Mouse (Mus musculus) liver, adult 2 months (tissue): ENCODE results near the gene Wipi2. TPM values are rescaled to one million over a fixed set of nuclear protein-coding genes. Genes with fewer than 3 reads are reported as not detected.
A peak's percentile ranks its signal among the peaks of the same experiment; 100 is the strongest.

Source experiments
- DNase-seq: peaks from one replicate; pipeline ENCODE4 v3.0.0-alpha.2; 2011; ENCODE audit warnings: low read depth, low spot score; ENCODE audit errors: extremely low read depth
- H3K27ac ChIP-seq: fragments of 200-500 bp; replicated peaks from 2 replicates; pipeline ENCODE4 v1.5.1; 2012; ENCODE audit warnings: low read depth, mild to moderate bottlenecking, control low read depth, inconsistent platforms, low read length; ENCODE audit not compliant: insufficient read depth
- H3K27me3 ChIP-seq: fragments of 200-500 bp; 2 replicates; pipeline ENCODE4 v1.6.1; 2012; ENCODE audit warnings: mild to moderate bottlenecking, moderate library complexity, low read length, inconsistent platforms; ENCODE audit not compliant: control insufficient read depth, insufficient read depth
- H3K36me3 ChIP-seq: fragments of 200-500 bp; 2 replicates; pipeline ENCODE4 v1.6.1; 2012; ENCODE audit warnings: low read length, inconsistent platforms; ENCODE audit not compliant: control insufficient read depth, insufficient read depth
- H3K4me1 ChIP-seq: fragments of 200-500 bp; 2 replicates; pipeline ENCODE4 v1.6.1; 2011; ENCODE audit warnings: low read length; ENCODE audit not compliant: control insufficient read depth, insufficient read depth
- H3K4me3 ChIP-seq: fragments of 200-500 bp; 2 replicates; pipeline ENCODE4 v1.5.1; 2011; ENCODE audit warnings: low read depth, mild to moderate bottlenecking, control low read depth, low read length, moderate library complexity; ENCODE audit not compliant: insufficient read depth
- H3K79me2 ChIP-seq: fragments of 200-500 bp; 2 replicates; pipeline ENCODE4 v1.6.1; 2012; ENCODE audit warnings: inconsistent platforms, mild to moderate bottlenecking, low read length, moderate library complexity; ENCODE audit not compliant: control insufficient read depth, insufficient read depth
- H3K9ac ChIP-seq: fragments of 200-500 bp; 2 replicates; pipeline ENCODE4 v1.6.1; 2012; ENCODE audit warnings: low read depth, mild to moderate bottlenecking, control low read depth, inconsistent platforms, low read length
- CTCF ChIP-seq: fragments of 200-500 bp; IDR thresholded peaks from 2 replicates; pipeline ENCODE4 v1.5.1; 2011; ENCODE audit warnings: low read depth, low read length, control low read depth
- POLR2A ChIP-seq: fragments of 200-500 bp; IDR thresholded peaks from 2 replicates; pipeline ENCODE4 v1.6.1; 2011; ENCODE audit warnings: low read length, control low read depth; ENCODE audit not compliant: insufficient read depth; ENCODE audit errors: extremely low read depth
- WGBS: fragments of 180-500 bp; shearing (Covaris S2); methylation state at CpG from one replicate; pipeline ENCODE4 v1.1.7; 2018; 5-methylcytosine and 5-hydroxymethylcytosine counted together
- polyA plus RNA-seq: library from polyadenylated mRNA; depleted of rRNA; stranded (reverse); fragments of >200 nt; gene quantifications from 2 replicates; pipeline ENCODE4 v1.2.3, GENCODE M21; 2012
- total RNA-seq: library from RNA; depleted of rRNA; stranded (reverse); fragments of >200 nt; gene quantifications from 2 replicates; pipeline ENCODE4 v1.2.3, GENCODE M21; 2014

Gene Wipi2
- total and polyA plus RNA-seq, 2 experiments: 39.2 to 43.9 TPM

GRCm38 (mm10) chr5:142696258-142696657, 68.8 kb downstream of the Wipi2 start:
- no peaks in the 10 kb centered on the region for H3K4me1 ChIP-seq
- no peak for DNase-seq
- 40% methylated on average over 6 of the region's 6 CpGs for WGBS

GRCm38 (mm10) chr5:142696865-142697264, 69.4 kb downstream of the Wipi2 start:
- Histone ChIP-seq H3K9ac (no peak overlapping the region), H3K36me3 (no peaks in the 10 kb centered on the region), H3K4me3 (no peak overlapping the region), H3K27ac (no peak overlapping the region), H3K79me2 (no peaks in the 10 kb centered on the region), H3K4me1 (no peaks in the 10 kb centered on the region), H3K27me3 (peaks cover 6% of the 10 kb centered on the region)
- WGBS: 84% methylated on average over 6 of the region's 6 CpGs
- no peak for DNase-seq
- no peak for TF ChIP-seq POLR2A
- TF ChIP-seq CTCF: no peak

More at GRCm38 (mm10) chr5:142696258-142696657, 68.8 kb downstream of the Wipi2 start:
- Histone ChIP-seq H3K9ac (no peak overlapping the region), H3K4me3 (no peak overlapping the region), H3K36me3 (no peaks in the 10 kb centered on the region), H3K79me2 (no peaks in the 10 kb centered on the region), H3K27me3 (peaks cover 3% of the 10 kb centered on the region; the same call in 1 of the 2 replicates), H3K27ac (no peak overlapping the region)
- TF ChIP-seq POLR2A: no peak
- TF ChIP-seq CTCF: no peak

GRCm38 (mm10) chr5:142697742-142698141, 70.2 kb downstream of the Wipi2 start:
- WGBS: 54% methylated on average over 2 of the region's 2 CpGs
- no peak overlapping the region for H3K9ac ChIP-seq
- H3K79me2 ChIP-seq: no peaks in the 10 kb centered on the region
- no peaks in the 10 kb centered on the region for H3K36me3 ChIP-seq
- no peak overlapping the region for H3K27ac ChIP-seq
- H3K4me3 ChIP-seq: no peak overlapping the region
- DNase-seq: no peak
- TF ChIP-seq CTCF: no peak
- no peak for TF ChIP-seq POLR2A
- H3K27me3 ChIP-seq: peaks cover 14% of the 10 kb centered on the region
- peaks cover 3% of the 10 kb centered on the region; the same call in 1 of the 2 replicates for H3K4me1 ChIP-seq

- Histone ChIP-seq H3K4me1 (peaks cover 3% of the 10 kb centered on the region; the same call in 1 of the 2 replicates), H3K36me3 (no peaks in the 10 kb centered on the region), H3K27me3 (peaks cover 21% of the 10 kb centered on the region), H3K79me2 (no peaks in the 10 kb centered on the region), H3K4me3 (no peak overlapping the region), H3K9ac (no peak overlapping the region), H3K27ac (no peak overlapping the region)
- DNase-seq: no peak
- TF ChIP-seq POLR2A (no peak), CTCF (no peak)
- 12% methylated on average over 15 of the region's 15 CpGs for WGBS
Measured at GRCm38 (mm10) chr5:142700842-142701589, 73.5 kb downstream of the Wipi2 start.

- Histone ChIP-seq H3K4me1 (peaks cover 3% of the 10 kb centered on the region; the same call in 1 of the 2 replicates), H3K4me3 (peak overlapping the region; percentile 29; the same call in 1 of the 2 replicates), H3K27me3 (peaks cover 21% of the 10 kb centered on the region), H3K9ac (peak overlapping the region; percentile 8; the same call in 1 of the 2 replicates), H3K36me3 (no peaks in the 10 kb centered on the region), H3K27ac (no peak overlapping the region), H3K79me2 (no peaks in the 10 kb centered on the region)
- TF ChIP-seq POLR2A: no peak
- TF ChIP-seq CTCF: no peak
- DNase-seq: no peak
- 4% methylated on average over 53 of the region's 72 CpGs for WGBS
Measured at GRCm38 (mm10) chr5:142701651-142702510, 74.4 kb downstream of the Wipi2 start.
